7 mouse cellular contexts compared by ENCODE assay signal in the genomic region with DNA sequence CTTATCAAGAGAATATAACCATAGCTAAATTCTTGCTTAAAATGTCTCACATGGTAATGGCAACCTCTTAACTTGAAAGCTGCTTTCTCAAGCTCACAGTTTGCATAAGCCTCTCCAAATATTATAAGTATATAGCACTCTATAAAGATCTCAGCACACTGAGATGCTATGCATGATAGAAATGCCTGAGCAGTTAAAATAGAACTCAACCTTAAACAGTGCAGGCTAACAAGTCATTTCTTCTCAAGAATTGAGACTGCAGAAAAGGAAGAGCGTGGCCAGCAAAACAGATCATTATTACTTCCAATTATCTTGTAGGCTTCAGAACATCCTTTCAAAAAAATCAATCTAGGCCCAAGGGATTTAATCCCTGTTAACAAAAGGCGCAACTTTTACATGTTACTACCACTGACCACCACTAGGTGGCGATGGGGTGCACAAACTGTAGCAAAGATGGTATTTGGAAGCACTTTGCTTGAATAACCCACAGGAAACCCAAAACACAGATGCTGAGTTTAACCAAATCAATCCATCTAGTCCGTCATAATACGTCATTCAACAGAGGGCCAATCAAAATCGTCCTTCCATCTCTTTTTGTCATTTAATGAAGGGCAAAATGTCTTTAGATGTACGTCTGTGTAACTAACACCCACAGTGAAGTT.
A peak's percentile ranks its signal among the peaks of the same experiment; 100 is the strongest.
DNase-seq lines count a peak whose midpoint lies in the region; ATAC-seq and TF ChIP-seq lines count a peak whose summit lies in the region.

No protein-coding gene starts in this region.

- H3K4me1 ChIP-seq in cortical plate, adult 2 months (ENCODE audit: control insufficient read depth, insufficient read depth, low read length): no peaks in the 10 kb centered on the region
- H3K4me1 ChIP-seq in hindbrain, embryonic 11.5 days (replicated peaks; ENCODE audit: control insufficient read depth, insufficient read depth, low read length): no peaks in the 10 kb centered on the region
- peaks cover 2% of the 10 kb centered on the region; the same call in 1 of the 2 replicates for H3K4me1 ChIP-seq in limb, embryonic 14.5 days (ENCODE audit: control insufficient read depth, insufficient read depth, low read length)

- H3K4me2 ChIP-seq in hindbrain, embryonic 11.5 days (replicated peaks; ENCODE audit: low read depth, low read length): no peak overlapping the region
- H3K4me2 ChIP-seq in limb, embryonic 14.5 days (replicated peaks; ENCODE audit: low read depth, low read length, severe bottlenecking): no peak overlapping the region

- no peak overlapping the region for H3K4me3 ChIP-seq in cortical plate, adult 2 months (ENCODE audit: insufficient read depth, low read length)
- H3K4me3 ChIP-seq in hindbrain, embryonic 11.5 days (ENCODE audit: low read depth, low read length): no peak overlapping the region
- H3K4me3 ChIP-seq in limb, embryonic 14.5 days (replicated peaks; ENCODE audit: low read length): no peak overlapping the region

- no peaks in the 10 kb centered on the region for H3K9me3 ChIP-seq in hindbrain, embryonic 11.5 days (ENCODE audit: control insufficient read depth, low read length)
- no peaks in the 10 kb centered on the region for H3K9me3 ChIP-seq in limb, embryonic 14.5 days (ENCODE audit: control insufficient read depth, low read length)

- DNase-seq in right cerebral cortex, adult 2 months (ENCODE audit: low spot score in 2 of 2): peak; percentile 71
- no peak for DNase-seq in right cerebral cortex, postnatal 25 days
- peak; percentile 8 for DNase-seq in T-cell, adult 2 months (ENCODE audit: low spot score)
- DNase-seq in hindbrain, embryonic 11.5 days (ENCODE audit: low spot score): peak; percentile 82
- peak; percentile 48 for DNase-seq in limb, embryonic 14.5 days (ENCODE audit: low spot score)
- peak; percentile 33 for DNase-seq in ovary, postnatal 14 days (ENCODE audit: low spot score)

- peak; percentile 79 for TF ChIP-seq CTCF in cortical plate, adult 2 months (IDR thresholded peaks at IDR 0.05; ENCODE audit: extremely low read depth, insufficient read depth, low read length)

- no peaks in the 10 kb centered on the region for H3K36me3 ChIP-seq in hindbrain, embryonic 11.5 days (ENCODE audit: control insufficient read depth, insufficient read depth, low read length)
- H3K36me3 ChIP-seq in limb, embryonic 14.5 days (ENCODE audit: control insufficient read depth, insufficient read depth, low read length): peaks cover 7% of the 10 kb centered on the region

- WGBS in hindbrain, embryonic 11.5 days: 28% methylated on average over 7 of the region's 7 CpGs
- WGBS in limb, embryonic 14.5 days: 30% methylated on average over 7 of the region's 7 CpGs

- H3K9ac ChIP-seq in hindbrain, embryonic 11.5 days (ENCODE audit: low read depth, low read length): no peak overlapping the region
- H3K9ac ChIP-seq in limb, embryonic 14.5 days (ENCODE audit: low read depth, low read length, severe bottlenecking): no peak overlapping the region

- no peak for TF ChIP-seq POLR2A in cortical plate, adult 2 months (IDR thresholded peaks at IDR 0.05; ENCODE audit: extremely low read depth, insufficient read depth, low read length)
- TF ChIP-seq POLR2A in limb, embryonic 14.5 days (IDR thresholded peaks at IDR 0.05; ENCODE audit: borderline replicate concordance, extremely low read depth, insufficient read depth, insufficient read length): no peak

- no peak for ATAC-seq in hindbrain, embryonic 11.5 days (ENCODE audit: low FRiP score)
- ATAC-seq in limb, embryonic 14.5 days (ENCODE audit: low FRiP score, low read depth): no peak

- no peak overlapping the region for H3K27ac ChIP-seq in cortical plate, adult 2 months (ENCODE audit: insufficient read depth, low read length)
- no peak overlapping the region for H3K27ac ChIP-seq in hindbrain, embryonic 11.5 days (ENCODE audit: low read depth, low read length)
- H3K27ac ChIP-seq in limb, embryonic 14.5 days (replicated peaks; ENCODE audit: low read depth, low read length): no peak overlapping the region

- no peaks in the 10 kb centered on the region for H3K27me3 ChIP-seq in hindbrain, embryonic 11.5 days (ENCODE audit: control insufficient read depth, insufficient read depth, low read length)
- no peaks in the 10 kb centered on the region for H3K27me3 ChIP-seq in limb, embryonic 14.5 days (ENCODE audit: control insufficient read depth, insufficient read depth, low read length)
